Mouse (Mus musculus): Measurements from ENCODE around the gene BC030867.

The BC030867 gene

DNA sequence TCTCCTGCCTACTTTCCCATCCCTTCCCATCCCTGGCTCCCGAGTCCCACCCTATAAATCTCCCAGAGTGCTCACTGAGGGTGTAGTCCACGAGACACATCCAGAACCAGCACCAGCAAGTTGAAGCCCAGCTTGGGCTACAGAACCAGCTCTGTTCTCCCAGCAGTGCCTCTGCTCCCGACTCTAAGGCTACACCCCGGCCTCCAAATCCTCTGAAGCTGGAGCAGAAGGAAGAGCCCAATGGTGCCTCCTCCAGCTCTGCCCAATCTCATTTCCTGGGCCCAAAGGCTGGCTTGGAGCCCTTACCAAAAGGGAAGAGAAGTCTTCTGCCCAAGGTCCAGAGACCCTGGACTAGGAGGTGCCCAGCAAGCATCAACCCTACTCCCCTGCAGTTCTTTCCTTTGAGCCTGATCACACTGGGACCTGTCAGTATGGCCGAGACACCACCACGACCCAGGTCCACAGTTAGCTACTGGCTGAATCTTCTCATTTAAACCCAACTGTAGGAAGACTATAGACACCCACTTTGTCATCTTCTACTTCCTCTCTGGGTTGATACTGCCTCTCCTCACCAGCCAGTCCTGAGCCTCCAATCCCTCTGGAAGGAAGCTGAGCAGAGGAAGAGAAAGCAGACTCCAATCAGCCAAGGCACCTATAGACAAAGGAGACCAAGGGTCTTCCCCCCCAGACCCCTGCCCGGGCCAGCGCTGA, 27.3 kb upstream of the BC030867 start:
- DNase-seq (ENCODE audit: low spot score in 2 of 2) = no peak

DNA sequence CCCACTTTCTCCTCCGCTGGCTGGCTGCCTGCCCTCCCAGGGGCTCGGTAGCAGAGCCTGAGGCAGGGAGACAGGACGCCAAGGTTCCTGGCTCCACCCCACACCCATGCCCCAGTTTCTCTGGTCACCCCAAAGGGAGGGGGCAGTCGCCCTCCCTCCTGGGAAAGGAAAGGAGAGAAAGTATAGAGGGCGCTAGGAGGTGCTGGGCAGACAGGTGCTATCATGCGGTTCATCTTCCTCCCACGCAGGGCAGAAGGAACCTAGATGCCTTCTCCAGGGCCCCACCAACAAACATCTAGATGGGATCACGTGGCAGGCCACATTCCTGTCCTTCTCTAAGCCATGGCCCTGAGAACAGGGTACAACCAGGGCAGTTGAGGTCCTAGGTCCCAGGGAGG, 26.7 kb upstream of the BC030867 start:
- DNase-seq (ENCODE audit: low spot score in 2 of 2) = no peak

DNA sequence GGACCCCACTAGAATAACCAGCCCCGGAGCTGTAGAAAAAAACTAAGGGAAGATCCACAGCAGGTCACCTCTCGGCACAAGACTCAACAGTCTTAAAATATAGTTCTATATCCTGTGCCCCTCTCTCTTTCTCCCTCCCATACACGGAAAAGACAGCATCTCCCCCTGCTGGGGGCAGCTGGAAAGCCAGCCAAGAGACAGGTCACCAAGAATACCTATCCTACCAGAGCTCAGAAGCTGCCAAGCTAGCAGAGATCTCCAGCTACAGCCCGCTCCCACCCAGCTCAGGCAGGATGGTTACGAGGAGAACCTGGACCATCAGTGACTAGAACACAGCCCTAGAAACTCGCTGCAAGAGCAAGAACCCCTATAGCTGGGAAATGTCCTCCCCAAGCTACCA, 25.5 kb upstream of the BC030867 start:
- DNase-seq (ENCODE audit: low spot score in 2 of 2) = peak; percentile 51 to 79

DNA sequence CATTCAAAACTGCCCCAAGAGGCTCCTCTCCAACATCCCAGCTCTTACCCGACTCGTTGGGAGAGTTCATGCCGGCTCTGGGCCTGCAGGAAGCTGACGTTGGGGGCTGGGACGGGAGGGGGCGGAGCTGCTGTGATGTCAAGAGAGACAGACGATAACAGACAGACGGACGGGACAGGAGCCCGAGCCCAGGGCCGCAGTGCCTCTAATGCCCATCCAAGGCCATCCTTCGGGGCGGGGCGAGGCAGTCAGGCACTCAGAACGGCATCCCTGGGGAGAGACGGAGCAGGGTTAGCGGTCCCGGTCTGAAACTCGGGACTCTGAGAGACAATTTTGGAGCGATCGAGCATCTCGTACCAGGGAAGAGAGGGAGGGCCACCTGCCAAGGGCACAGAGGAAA, 24.0 kb upstream of the BC030867 start:
- no peak for DNase-seq (ENCODE audit: low spot score in 2 of 2)

DNA sequence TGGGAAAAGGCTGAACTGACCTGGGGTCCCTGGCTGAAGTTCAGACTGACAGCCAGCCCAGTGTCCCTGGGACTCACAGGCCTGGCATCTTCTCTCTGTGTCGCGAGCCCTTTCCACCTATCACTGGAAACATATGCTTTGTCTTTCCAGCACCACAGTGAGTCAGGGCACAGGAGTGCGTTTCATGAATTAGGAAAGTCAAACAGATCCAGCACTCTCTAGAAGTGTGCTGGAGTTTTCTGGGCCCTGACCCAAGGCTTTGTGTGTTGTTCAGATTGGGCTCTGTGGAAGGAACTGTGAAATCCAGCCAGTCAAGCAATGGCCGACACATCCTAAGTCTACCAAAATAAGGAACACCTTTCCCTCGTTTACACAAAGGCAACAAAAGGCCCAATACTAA, 23.5 kb upstream of the BC030867 start:
- no peak for DNase-seq (ENCODE audit: low spot score in 2 of 2)

DNA sequence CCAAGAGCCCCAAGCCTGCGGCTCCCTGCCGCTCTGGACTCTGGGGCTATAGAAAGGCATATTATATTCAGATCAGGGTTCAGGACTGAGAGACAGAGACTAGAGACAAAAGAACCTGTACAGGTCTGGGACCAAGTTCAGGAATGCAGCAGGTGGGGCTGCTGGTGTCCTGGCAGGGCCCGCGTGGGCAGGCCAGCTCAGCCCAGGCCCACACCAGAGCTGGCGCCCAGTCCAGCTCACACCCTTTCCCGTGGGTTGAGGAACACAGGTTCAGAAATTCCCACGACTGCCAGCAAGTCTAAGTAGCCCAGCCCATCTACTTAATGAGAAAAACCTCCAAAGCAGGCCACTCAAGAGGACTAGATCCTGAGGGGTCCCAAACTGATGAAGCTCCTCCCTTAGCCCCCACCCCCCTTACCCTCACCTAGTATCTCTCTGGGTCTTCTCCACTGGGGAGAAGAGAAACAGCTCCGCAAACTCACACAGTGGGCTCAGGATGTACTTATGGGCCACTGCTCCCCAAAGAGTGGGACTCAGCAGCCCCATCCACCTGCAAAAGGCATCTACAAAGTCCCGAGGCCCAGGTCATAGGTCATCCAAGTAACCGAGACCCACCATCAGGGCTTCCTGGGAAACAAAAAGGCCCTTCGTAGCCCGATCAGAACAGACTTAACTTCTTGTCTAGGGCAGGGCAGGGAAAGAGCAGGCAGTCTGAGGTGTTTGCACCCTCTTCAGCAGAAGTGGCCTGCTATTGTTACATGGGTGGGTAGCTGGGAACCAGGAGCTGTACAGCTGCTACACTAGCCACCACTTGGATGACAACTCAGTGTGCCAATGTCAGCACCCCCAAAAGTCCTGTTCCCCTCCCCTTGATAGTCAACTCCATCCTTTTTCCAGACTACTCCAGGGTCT, 22.4 kb upstream of the BC030867 start:
- no peak for DNase-seq (ENCODE audit: low spot score in 2 of 2)

DNA sequence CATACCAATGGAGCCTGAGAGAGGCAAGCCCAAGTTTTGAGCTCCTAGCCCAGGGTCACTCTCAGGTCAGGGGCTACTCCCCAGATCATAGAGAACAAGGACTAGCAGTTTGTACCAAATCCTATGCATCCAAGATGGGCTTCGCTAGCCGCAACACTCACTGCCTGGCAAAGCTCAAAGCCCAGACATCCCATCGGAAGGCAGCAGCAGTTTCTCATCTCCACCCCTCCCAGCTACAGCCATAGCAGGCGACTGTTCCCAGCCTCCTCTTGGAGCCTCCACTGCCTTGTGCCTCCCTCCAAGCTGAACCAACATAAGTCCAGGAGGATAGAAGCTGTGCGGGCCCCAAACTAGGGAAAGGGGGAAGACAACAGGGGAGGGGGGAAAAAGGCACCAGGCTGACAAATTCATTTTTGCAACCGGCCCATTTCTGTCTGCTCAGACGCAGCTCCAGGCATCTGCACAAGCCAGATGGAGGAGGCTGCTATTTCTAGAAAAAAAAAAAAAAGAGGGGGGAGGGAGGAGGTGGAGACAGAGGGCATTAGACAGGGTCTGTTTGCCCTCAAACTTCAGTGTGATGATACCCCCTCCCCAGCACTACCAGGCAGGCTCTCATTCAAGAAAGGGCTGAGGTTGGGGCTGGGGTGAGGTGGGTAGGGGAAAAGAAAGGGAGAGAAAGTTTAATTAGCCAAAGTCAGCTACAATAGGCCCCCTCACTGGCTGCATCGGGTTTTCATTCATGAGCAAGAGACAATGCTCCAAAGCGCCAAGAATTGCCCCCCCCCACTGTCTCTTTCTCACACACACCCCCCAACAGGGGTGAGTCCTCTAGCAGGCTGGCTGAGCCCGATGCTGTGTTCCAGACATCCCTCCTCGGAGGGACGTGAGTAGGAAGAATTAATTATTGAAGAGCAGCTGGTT, 21.2 kb upstream of the BC030867 start:
- DNase-seq (ENCODE audit: low spot score in 2 of 2) = no peak

DNA sequence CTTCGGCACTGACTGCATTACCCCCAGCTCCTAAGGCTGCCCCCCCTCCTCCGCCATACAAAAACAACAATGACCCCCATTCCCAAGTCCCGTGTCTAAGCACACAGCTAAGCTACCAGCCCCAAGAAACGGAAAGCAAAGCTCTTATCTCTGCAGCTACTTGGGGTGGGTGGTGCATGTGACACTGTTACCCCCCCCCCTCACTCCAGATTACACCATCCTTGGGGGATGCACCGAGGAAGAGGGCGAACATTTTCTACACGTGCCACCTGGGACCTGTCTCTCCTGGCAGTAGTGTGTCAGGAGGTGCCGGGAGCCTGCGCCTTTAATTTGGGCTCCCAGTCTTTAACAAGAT, 20.5 kb upstream of the BC030867 start:
- DNase-seq (ENCODE audit: low spot score in 2 of 2) = no peak

DNA sequence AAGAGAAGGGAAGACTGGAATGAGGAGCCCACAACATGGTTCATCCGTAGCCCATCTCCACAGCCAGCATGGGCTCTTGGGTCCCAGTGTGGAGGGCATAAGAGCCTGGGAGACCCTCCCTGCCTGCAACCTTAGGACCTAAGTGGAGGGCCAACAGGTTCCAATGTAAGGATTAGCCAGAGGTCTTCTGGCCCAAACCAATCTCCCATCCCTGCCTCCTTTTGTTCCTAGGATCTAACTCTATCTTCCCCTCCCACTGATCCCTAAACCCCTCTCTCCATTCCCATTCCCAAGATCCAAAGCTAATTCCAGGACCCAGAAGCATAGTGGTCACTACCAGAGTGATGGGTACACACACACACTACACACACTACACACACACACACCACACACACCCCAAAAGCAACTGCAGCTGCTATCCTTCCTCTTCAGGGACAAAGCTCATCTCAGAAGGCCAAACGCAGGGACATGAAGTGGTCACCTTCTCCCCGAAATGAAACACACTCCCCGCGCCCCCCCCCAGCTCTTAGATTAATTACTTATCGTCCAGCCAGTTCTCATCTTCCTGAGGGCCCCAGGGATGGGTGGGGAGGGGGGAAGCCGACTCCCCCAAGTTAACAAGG, 19.9 kb upstream of the BC030867 start:
- no peak for DNase-seq (ENCODE audit: low spot score in 2 of 2)

DNA sequence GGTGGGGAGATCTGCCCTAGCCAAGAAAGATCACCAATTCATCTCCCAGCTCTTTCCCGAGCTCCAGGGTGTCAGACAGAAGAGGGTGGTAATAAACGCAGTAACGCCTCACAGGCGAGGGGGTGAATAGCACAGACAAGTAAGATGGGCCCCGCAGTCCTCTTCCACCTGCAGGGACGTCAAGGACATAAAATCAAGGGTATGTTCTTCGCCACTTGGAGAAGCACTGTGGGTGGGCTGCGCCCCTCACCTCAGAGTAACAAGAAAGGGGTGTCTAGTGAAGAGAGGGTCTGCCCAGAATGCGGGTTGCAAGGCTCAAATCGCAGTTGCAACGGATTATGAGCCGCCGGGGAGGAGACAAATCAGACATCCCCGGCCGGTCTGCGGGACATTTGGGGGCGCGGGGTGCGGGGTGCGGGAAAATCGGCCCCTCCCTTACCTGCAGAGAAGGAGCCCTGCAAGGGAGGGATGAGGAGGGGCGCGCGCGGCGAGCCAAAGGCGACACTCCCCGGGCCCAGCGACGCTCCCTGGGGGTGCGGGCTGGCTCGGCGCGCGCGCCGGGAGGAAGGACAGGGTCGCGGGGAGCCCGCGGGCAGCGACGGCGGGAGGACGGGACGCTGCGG, 19.2 kb upstream of the BC030867 start:
- peak; percentile 38 to 48 for DNase-seq (ENCODE audit: low spot score in 2 of 2)

DNA sequence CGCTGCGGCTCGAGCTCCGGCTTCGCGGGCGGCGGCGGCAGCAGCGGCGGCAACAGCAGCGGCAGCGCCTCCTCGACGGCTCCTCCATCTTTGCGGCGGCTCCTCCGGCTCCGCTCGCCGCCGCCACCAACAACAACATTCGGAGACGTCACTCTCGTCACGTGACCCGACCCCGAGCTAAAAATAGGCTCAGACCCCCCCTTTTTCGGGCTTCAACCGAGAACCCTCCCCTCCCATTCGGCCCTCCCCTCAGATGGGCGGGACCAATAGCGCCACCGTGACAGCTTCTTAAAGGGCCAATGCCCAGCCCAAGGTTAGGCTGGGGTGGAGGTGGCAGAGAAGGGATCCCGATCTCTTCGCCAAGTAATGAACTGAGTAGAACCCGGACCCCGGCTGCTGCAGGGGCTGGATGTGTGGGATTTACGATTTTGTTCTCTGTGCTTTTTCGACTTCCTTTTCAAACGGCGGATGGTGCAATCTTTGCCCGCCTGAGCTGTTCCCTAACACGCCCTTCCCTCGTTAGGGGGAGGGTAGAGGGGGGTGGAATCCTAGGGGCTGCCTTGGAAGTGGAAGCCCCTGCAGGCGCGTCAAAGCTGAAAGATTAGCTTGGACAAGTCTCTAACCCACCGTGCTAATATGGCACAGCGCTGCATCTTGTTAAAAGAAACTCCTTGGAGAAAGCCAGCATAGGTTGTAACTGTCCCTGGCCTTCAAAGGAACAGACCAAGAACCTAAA, 18.5 kb upstream of the BC030867 start, which contains the start of gene Hdac5:
Hdac5 (minus strand) TSS at position 161 of the 736 bp plus-strand sequence.
- DNase-seq (ENCODE audit: low spot score in 2 of 2) = peak; percentile 84 to 97

DNA sequence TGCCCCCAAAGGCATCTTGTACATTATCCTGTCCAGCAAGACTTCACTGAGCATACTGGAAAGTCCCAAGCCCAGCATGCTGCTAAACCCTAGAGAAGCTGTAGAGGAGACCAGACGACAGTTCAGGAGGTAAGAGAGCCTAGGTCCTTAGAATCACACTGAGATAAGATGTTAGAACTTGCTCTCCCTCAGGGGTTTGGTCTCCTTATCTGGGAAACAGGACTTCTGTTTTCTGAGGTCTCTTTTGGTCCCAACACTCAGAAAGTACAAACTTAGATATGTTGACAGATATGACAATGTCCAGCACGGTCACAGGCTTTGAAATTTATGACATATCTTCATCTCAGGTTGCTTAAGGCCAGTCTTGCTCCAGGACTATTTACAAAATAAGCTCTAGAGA, 12.7 kb upstream of the BC030867 start:
- DNase-seq (ENCODE audit: low spot score in 2 of 2) = no peak

DNA sequence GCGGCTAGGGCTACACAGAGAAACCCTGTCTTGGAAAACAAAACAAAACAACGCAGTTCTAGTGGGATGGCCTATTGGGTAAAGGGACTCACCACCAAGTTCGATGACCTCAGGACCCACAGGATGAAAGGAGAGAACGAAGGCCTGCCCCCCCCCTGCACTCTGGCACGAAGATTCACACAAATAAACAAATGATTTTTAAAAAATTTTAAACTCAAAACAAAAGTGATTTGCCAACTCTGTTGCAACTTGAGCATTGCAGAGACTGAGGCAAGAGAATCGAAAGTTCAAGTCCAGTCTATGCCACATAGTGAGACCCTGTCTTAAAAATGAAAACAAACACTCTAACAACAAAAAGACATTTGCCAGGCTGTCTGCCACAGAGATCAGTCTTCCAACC, 8.0 kb upstream of the BC030867 start:
- no peak for DNase-seq (ENCODE audit: low spot score in 2 of 2)

DNA sequence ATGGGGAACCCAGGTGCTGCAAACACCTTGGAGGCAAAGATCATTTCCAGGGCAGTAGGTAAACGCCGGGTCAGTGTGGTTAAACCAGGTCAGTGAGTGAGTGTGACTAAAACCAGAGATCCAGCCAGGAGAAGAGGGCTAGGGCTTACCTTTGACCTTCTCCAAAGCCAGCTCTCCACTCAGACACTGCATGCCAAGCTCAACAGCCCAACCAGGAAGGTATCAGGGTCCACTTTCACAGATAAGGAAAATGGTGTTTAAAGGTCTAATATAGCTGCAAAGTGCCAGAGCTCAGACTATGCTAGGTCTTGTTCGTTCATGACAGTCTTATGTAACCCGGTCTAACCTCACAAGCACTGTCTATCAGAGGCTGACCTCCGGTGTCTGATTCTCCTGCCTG, 7.4 kb upstream of the BC030867 start:
- no peak for DNase-seq (ENCODE audit: low spot score in 2 of 2)

DNA sequence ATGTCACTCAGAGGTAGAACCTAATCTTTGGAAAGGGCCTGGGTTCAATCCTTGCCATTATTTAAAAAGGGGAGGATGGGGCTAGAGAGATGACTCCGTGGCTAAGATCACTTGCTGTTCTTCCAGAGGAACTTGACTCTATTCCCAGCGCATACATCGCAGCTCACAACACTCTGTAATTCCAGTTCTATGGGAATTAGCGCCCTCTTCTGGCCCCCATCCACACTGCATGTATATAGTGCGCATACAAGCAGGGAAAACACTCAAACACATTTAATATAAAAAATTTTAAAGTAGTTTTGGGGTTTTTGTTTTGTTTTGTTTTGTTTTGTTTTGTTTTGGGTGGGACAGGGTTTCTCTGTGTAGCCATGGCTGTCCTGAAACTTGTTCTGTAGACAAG, 6.8 kb upstream of the BC030867 start:
- DNase-seq (ENCODE audit: low spot score in 2 of 2) = no peak

DNA sequence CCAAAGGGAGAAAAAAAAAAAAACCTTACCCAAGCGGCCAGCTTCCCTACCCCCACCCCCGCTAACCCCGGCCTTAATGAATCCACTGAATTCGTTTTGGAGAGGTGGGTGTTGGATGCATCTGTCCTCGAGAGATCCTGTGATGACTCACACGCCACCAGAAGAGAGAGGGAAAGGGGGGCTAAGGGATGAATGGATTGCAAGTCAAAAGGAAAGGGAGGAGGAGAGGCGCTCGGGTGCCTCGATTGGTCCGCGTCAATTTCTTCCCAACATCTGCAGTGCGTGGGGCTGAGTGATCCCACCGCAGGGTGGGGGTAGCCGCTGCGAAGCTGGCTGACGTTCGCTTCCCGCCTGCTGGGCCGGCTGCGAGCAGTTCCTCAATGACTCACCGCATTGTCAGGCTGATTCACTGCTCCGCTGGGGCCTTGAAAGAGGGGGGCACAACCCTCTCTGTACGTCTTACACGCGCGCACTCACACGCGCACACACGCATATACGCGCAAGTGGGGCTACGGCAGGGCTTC, 3.7 kb upstream of the BC030867 start:
- DNase-seq (ENCODE audit: low spot score in 2 of 2) = peak in 1 of 2 experiments; percentile 49

DNA sequence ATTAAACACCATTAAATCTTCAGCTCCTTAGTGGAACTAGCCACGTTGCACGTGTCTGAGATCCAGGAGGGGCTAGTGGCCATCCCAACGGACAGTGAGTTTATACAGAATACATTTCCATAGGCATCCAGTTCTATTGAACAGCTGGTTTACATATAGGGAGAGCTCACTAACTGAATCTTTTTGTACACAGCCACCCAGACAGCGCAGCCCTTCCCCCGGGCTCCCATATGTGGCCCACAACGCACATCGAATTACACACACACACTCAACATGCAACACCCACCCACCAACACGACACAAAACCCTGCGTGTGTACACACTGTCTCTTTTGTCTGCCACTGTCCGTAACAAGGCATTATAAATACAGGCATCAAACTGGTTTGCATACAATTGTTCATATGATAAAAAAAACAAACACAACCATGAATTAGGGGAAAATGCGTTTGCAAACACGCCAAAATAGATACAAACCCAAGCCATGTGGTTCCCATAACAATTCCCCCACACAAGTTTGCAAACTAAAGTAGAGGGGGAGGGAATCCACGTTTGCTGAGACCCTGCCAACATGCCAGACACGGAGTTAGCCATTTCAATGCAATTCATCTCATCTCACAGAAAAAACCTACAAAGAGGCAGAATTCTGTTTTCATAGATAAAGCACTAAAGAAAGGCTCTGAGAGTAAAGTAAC, 3.0 kb upstream of the BC030867 start:
- no peak for DNase-seq (ENCODE audit: low spot score in 2 of 2)

DNA sequence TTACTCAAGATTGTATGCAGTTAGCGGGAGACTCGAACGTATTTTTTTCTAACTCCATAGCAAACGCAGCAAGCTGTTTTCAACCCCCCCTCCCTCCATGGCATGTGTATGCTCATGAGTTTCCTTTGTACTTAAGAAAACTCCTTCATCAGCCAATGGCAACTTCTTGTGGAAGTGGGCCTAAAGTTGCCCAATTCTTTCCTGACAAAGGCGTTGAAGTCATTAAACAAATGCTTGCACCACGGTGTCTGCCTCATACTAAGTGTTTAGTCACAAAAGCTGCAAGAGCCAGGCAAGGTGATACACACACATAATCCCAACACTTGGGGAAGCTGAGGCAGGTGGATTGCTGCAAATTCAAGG, 2.4 kb upstream of the BC030867 start:
- no peak for DNase-seq (ENCODE audit: low spot score in 2 of 2)

DNA sequence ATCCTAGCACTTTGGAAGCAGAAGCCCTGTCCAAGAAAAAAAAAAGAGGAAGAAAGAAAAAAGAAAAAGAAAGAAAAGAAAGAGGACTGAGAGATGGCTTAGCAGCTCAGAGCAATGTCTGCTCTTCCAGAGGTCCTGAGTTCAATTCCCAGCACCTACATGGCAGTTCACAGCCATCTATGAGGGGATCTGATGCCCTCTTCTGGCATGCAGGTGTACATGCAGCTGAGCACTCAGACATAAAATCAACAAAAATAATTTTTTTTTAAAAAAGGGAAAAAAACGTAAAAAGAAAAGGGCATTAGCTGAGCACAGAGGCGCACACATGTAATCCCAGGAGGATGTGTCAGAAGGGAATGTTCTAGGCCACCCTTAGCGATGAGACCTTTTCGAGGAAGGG, 1.8 kb upstream of the BC030867 start:
- no peak for DNase-seq (ENCODE audit: low spot score in 2 of 2)

All from spleen, postnatal 10 days (tissue).